Mouse (Mus musculus) myocyte (in vitro differentiated cells): ENCODE results near the gene Cd200r4.

Experiments
- MYOG ChIP-seq, 3 experiments: IDR thresholded peaks; one replicate each; pipeline ENCODE4 v1.6.1; 2011; ENCODE audit warnings: control low read depth in 2 of 3, low read depth in 2 of 3, mild to moderate bottlenecking in 2 of 3; ENCODE audit not compliant: insufficient read length in 2 of 3, control insufficient read depth in 1 of 3, insufficient read depth in 1 of 3
- POLR2A ChIP-seq: IDR thresholded peaks from one replicate; pipeline ENCODE4 v1.6.1; 2011; ENCODE audit warnings: low read depth, mild to moderate bottlenecking, control low read depth, moderate library complexity; ENCODE audit not compliant: insufficient read length
- POLR2AphosphoS2 ChIP-seq: IDR thresholded peaks from one replicate; pipeline ENCODE4 v1.6.1; 2011; ENCODE audit warnings: low read depth, control low read depth; ENCODE audit not compliant: insufficient read length
- TCF12 ChIP-seq: IDR thresholded peaks from one replicate; pipeline ENCODE4 v1.6.1; 2011; ENCODE audit warnings: mild to moderate bottlenecking, control low read depth; ENCODE audit not compliant: poor library complexity, insufficient read depth, severe bottlenecking

DNA sequence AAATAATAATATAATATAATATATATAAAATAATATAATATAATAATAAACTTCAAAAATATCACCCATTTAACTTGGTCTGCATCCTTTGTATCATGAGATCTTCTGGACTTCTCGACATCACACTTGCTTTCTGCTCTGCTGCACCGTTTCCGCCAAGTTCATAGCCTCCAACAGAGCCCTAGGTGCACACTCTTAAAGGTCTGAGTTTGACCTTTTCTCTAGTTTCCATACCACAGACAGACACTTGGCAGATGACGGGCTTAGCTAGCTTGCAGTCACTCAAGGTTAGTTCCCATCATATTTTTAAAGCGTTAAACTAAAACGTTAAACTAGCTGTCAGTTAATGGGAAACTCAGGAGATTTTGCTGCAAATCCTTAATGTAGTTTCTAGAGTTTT, 37.3 kb upstream of the Cd200r4 start:
- TF ChIP-seq POLR2A: no peak
- TF ChIP-seq TCF12: no peak
- TF ChIP-seq MYOG (IDR thresholded peaks at IDR 0.05; ENCODE audit: control insufficient read depth in 1 of 3, insufficient read depth in 1 of 3, insufficient read length in 2 of 3, low read depth in 2 of 3): no peak
- TF ChIP-seq POLR2AphosphoS2: no peak
